Mouse (Mus musculus) embryo, embryonic 9.5 days (tissue): ENCODE results near the gene Pigx.

ENCODE experiments used
- DNase-seq: peaks from one replicate; pipeline ENCODE4 v3.0.0-alpha.2; 2017; ENCODE audit errors: extremely low spot score

The Pigx gene

DNA sequence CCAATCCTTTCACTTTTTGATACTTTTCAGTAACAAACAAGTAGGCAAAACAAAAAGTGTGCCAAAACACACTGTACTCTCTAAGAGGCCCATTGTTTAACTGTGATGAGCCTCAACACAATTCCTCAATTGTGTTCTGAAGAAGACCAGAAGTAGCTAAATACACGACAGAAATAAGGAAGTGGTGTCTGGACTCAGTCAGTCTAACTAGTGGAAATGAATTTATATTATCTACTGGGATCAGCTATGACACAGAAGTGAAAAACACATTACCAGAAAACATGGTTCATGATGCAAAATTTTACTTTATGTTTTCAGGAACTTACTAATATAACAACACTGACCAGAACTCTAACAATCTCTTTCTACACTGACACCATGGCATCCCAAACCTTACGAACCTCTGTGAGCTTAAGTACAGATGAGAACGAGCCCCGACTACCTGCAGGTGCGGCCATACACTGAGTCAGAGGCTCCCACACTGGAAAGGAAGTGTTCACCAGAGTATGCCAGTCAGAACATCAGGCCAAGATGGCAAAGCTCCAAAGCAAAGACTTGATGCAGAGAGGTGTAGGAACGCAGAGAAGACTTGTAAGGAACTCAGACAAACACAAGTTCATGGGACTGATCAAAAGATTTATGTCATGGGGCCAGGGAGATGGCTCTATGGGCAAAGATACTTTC is 39.6 kb downstream of the Pigx start:
- no peak for DNase-seq

GRCm38 (mm10) chr16:32058817-32059216 is 40.7 kb downstream of the Pigx start:
- DNase-seq, result no peak

DNA sequence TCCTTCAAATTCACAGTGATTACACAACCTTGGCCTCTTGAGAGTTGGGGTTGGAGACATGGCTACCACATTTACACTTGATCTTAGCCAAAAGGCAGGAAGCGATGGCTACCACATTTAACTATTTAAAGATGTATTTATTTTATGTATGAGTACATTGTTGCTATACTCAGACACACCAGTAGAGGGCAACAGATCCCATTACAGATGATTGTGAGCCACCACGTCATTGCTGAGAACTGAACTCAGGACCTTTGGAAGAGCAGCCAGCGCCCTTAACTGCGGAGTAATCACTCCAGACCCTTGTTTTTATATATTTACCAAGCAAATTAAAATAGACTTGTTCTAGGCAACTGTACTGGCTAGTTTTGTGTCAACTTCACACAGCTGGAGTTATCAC is 57.2 kb downstream of the Pigx start:
- no peak for DNase-seq
